Mouse (Mus musculus) spleen, adult 12 weeks (tissue): ENCODE results near the gene Ino80.

Experiments
- DNase-seq: peaks from one replicate; pipeline ENCODE4 v3.0.0; 2022; ENCODE audit warnings: low spot score

Gene Ino80

DNA sequence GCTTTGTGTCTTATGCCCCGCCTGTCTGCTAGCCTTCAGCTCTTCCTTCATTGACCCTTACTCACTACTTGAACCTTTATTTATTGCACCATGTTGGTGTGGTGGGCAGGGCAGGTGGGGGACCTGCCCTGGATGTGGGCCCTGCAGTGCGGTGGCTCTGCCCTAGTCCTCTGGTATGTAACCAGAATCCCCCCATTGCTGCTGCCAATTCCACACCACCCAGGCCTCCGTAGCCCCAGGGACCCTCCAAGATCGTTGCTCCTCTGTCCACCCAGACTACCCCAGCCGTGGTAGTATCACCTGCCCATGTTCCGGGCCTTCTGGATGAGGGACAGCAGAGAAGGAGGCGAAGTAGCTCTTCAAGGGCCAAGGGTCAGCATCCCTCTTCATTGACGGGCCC lies 123.8 kb downstream of the Ino80 start:
- DNase-seq, result no peak

DNA sequence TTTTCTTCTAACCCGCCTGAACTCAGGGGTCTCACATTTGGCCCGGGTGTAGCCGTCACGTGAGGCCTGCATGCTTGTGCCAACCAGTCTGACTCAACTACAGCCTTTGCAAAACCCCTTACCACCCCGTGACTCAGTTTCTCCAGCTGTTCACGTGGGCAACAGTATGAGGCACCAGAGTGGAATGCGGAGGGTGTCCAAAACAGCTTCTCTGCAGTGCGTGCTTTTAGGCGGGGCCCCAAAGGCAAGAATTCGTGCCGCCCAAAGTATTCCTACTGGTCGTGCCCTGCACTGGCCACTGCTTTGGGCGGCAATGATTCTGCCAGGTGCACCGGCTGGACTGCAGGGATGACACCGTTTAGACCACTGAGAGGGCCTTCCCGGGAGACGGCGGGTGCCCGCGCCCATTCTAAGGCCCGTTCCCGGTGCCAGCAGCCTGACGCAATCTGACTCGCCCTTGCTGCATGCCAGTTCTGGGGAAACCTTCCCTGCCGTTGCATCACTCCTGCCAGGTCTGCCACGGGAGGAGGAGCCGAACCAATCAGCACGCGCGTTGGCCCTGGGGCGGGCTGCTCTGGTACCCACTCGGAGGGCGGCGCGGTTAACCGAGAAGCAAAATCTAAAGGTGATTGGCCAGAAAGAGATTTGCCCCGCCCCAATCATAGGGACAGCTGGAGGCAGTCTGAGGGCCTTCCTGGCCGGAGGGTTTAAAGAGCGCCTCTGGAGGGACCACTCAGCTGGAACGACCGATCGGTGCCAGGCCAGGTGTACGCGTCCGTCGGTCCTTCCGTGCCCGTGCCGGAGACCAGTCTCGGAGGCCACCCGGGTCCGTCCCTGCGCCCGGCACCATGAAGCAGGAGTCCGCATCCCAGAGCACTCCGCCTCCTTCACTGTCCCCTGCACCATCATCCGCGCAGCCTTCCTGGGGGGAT lies 126.7 kb downstream of the Ino80 start, which contains the start of gene Chac1:
TSS of gene Chac1 (plus strand) at position 675 of the 932 bp plus-strand sequence.
- peak; percentile 51 for DNase-seq

DNA sequence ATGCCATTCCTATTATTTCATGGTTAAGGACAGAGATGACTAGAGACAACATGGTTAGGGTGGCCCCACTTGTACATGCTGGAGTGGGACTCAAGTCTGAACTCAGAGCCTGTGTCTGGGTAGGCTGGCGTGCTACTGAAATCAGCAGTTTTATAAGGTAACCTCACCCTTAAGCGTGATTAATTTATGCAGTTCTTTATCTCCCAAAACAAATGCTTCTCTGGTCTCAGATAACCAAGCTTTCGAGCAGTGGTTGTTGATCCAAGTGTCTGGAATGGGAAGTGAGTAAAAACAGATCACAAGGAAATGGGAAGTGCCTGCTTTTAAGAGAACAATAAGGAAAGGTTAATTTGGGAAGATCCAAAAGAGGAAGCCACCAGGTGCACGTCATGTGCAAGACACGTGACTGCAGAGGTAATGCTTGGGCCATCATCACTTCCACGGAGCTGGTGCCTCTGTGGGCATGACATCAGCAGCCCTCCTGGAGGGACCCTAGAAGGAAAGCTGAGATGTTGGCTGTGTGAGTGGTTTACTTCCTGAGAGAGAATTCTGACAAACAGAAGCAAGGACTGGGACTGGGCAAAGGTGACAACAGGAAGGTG lies 132.8 kb downstream of the Ino80 start:
- DNase-seq, result no peak

DNA sequence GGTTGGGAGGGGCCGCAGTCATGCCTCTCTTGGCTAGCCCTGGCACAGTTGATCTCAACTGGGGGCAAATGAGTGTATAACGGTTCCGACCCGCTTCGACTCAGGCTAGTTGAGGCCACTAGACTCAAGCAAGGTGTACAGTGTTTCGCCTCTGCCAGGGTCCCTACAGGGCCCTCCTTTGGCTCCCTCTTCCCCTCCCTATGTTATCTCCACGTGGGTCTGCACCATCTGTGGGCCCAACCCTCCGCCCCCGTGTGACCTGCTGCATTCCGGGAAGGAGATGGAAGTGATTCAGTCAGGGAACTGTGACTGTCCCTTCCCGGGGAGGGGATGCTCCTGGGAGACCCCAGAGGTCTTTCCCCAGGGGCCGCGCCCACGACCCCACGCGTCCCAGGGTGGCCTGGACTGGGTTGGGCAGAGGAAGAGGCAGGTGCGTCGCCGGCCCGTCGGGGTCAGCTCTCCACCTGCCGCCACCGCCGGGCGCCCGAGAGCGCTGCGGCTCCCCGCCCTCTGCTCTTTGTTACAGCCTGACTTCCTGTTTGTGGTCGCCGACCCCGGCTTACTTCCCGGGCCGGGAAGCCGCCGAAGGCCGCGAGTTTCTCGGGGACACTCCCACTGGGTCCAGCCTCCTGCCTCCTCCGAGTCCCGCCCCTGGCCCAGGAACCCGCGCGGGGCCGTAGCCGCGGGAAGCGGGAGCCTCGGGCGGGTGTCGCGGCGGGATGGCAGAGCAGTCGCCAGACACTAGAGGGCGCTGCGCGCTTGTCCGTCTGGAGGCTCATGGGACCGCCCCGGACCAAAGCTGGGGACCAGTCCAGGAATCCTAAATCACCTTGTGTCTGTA lies 139.8 kb downstream of the Ino80 start:
- DNase-seq, result peak; percentile 72

DNA sequence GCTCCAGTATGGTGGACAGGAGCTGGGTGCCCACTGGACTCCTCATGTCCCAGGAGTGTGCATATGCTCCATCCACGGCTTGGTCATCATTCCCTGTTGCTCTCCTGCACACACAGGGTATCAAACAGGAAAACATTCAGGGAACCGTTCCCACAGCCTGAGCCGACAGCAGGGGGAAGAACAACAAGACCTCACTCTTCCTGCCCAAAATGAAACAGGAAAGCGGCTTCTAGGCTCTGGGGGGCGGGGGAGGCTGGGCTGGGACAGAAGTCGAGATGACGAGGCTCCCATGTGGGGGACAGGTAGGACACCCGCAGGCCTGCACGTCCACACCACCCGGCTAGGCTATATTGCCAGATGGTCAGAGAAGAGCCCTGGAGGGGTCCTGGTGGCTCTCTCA lies 141.0 kb downstream of the Ino80 start:
- DNase-seq, result no peak

DNA sequence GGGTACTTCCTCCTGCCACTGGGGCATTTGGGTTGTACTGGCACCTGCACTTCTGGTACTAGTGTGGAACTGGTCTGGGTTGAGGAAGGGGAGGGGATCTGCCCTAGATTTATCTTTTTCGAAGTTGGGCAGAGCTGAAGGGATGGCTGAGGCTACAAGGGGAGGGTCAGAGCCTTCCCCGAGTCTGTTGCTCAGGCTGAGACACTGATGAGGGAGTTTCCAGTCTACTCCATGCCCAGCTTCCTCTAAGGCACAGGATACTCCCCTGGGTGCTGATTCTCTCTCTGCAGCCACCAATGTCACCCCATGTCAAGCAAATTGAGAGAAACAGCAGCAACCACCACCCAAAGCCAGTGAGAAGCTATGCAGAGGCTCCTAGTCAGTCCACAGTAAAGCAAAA lies 141.5 kb downstream of the Ino80 start:
- no peak for DNase-seq

DNA sequence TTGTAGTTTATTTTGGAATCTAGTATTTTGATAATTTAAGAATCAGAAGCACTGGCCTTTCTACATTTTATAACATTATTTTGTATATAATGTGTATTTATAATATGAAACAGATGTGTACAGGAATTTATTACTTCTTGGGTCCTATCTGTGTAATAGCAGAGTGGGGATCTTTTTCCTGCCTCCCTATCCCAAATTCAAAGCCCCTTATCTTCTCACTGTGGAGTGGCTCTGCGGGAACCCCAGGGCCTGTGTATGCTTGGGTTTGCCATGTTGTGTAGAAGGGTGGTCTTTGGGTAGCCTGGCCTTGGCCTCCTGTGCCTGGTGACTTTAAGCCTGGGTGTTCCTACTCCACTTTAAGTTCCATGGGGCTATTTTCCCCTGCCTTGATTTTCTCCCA lies 142.0 kb downstream of the Ino80 start:
- no peak for DNase-seq

DNA sequence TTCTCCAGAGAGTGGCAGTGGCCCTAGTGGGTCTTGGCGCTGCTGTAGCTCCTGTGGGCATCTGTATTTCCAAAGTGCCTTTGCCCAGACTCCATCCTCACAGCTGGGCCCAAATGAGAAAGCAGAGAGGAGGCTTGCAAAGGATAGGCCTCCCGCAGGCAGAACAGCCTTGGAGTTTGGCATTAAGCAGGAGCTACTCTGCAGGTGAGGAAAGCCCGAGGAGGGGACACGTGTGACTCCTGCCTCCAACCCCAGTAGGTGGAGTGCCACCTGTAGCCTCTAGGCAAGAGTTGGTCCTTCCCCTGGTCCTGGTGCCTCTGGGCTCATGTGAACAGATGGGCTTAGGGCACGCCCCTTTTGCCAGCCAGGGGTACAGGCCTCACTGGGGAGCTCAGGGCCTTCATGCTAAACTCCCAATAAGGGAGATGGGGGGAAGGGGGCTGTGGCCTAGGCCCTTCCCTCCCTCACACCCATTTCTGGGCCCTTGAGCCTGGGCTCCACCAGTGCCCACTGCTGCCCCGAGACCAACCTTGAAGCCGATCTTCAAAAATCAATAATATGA lies 142.4 kb downstream of the Ino80 start:
- no peak for DNase-seq

DNA sequence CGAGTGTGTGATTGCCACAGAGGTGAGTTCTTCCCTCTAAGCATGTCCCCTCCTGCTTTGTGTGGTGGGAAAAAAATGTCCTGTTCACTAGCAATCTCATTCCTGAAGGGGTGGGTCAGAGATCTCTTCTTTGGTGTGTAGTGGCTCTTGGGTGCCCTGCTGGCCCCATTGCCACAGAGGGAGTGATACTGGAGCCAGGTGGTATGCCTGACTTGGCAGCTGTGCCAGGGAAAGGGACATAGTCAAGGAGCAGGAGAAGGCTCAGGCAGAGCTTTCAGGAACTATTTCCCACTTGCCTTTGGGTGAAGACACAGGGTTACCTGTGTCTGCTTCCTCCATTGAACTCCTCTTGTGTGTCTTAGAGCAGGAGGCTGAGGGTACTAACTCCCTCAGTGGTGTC lies 143.4 kb downstream of the Ino80 start:
- DNase-seq, result no peak

DNA sequence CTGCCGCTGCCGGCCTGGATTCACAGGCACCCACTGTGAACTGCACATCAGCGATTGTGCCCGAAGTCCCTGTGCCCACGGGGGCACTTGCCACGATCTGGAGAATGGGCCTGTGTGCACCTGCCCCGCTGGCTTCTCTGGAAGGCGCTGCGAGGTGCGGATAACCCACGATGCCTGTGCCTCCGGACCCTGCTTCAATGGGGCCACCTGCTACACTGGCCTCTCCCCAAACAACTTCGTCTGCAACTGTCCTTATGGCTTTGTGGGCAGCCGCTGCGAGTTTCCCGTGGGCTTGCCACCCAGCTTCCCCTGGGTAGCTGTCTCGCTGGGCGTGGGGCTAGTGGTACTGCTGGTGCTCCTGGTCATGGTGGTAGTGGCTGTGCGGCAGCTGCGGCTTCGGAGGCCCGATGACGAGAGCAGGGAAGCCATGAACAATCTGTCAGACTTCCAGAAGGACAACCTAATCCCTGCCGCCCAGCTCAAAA lies 145.3 kb downstream of the Ino80 start:
- no peak for DNase-seq

DNA sequence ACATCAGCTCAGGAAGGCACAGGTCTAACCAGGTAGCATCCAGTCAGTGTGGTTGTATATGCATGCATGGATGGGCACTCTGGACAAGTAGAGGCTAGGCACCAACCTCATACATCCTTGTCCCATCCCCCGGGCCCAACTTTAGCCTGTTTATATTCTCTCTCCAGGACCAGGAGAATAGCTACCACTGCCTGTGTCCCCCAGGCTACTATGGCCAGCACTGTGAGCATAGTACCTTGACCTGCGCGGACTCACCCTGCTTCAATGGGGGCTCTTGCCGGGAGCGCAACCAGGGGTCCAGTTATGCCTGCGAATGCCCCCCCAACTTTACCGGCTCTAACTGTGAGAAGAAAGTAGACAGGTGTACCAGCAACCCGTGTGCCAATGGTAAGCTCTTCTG lies 146.7 kb downstream of the Ino80 start:
- no peak for DNase-seq

DNA sequence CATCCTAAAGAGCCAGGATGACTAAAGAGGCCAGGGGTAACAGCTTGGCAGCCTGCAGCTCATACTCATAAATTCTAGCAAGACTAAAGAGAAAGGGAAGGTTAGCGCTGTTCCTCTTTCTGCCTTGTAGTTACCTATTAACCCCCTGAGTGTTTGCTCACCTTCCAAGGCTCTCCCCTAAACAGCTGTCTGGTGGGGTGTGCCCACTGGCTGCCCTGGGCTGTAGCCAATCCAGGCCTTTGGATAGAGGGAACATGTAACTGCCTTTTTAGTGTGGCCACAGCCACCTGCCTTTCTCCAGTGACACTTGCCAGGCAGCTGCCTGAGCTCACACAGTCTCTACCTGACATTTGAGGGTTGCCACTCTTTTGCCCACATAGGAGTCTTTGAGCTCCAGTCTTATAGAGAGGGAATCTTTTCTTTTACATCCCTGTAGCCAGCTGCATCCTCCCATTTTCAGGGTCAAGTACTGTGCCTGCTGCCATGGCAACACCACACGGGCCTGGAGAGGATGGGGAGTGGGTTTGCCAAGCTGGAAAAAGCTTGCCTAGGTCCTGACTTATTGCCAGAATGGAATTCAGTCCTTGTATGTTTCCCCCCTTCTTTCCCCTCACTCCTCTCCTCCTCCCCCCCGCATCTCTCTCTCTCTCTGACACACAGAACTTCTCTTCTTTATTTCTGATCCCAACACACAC lies 148.2 kb downstream of the Ino80 start:
- no peak for DNase-seq

DNA sequence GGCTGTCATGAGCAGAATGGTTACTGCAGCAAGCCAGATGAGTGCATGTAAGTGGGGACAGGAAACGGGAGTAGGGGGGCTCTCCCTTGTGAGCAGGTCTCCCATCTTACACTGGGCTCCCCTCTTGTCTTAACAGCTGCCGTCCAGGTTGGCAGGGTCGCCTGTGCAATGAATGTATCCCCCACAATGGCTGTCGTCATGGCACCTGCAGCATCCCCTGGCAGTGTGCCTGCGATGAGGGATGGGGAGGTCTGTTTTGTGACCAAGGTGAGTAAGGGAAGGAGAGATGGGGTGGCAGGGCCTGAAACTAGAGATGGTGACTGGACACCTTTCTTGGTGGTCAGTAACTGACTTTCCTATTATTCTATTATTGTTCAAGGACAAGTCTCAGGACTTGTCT lies 148.9 kb downstream of the Ino80 start:
- no peak for DNase-seq

DNA sequence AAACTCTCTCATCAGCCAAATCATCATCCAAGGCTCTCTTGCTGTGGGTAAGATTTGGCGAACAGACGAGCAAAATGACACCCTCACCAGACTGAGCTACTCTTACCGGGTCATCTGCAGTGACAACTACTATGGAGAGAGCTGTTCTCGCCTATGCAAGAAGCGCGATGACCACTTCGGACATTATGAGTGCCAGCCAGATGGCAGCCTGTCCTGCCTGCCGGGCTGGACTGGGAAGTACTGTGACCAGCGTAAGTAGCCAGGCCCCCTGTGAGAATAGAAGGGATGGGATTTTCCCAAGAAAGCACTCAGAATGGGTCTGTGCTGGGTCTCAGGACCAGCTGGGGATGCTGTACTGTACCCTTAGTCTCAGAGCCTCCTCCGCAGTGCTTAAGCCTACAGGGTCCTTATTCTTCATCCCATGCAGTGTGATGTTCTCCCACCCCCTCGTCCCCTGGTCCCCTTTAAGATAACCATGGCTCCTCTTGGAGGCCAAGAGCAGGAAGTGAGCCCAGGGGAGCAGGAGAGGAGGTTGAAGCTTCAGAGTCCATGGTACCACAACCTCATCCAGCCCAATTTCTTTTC lies 149.5 kb downstream of the Ino80 start:
- DNase-seq, result no peak

DNA sequence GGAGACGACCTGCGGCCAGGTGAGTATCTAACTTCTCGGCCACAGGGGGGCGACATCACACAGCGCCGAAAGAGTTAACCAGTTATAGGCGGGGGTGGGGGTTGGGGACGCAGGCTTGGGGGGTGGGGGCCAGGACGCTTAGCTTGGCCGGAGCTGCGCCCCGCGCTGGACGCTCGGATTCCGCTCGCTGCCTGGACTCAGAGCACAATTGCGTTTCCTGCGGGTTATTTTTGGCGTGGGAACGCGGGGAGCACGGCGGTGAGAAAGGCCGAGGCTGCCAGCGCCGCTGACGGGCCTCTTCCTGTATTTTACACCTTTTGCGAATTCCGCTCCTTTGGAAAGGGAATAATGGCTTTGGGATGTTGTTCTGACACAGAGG lies 150.4 kb downstream of the Ino80 start:
- DNase-seq, result no peak

DNA sequence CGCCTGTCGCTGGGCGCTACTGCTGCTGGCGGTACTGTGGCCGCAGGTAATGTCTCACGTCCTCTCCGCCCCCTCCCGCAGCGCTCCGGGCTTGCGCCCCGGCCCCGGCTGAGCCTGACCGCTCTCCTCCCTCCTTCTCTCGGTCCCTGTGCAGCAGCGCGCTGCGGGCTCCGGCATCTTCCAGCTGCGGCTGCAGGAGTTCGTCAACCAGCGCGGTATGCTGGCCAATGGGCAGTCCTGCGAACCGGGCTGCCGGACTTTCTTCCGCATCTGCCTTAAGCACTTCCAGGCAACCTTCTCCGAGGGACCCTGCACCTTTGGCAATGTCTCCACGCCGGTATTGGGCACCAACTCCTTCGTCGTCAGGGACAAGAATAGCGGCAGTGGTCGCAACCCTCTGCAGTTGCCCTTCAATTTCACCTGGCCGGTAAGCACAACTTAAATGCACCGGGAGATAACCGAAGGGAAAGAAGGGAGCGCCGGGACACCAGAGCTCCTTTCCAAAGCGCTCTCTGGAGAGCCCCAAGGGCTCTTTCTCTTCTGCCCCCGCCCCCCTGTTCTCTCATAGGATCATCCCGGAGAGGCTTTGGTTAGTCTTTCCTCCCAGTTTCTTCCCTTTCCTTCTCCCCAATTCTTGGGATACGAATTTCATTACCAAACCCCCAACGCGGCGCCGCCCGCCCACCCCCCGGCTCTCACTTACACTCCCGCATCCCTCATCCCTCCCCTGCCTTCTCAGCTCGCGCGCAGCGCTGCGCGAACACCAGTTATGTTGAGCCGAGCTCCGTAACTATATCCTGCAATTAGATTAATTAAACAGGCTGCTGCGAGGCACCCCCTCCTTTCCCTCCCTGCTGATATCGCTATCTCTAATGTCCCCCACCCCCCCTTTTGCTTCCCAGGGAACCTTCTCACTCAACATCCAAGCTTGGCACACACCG lies 151.1 kb downstream of the Ino80 start:
- no peak for DNase-seq

DNA sequence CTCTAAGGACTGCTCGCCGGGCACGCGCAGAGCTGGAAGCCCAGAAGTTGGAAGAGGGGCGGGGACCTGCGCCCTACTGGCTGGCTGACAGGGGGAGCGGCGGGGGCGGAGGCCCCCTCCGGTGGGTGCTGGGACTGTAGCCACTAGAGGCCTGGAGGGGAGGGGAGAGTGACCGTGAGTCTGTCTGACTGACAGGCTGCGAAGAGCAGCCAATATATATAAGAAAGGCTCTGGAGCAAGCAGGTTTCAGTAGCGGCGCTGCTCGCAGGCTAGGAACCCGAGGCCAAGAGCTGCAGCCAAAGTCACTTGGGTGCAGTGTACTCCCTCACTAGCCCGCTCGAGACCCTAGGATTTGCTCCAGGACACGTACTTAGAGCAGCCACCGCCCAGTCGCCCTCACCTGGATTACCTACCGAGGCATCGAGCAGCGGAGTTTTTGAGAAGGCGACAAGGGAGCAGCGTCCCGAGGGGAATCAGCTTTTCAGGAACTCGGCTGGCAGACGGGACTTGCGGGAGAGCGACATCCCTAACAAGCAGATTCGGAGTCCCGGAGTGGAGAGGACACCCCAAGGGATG lies 151.8 kb downstream of the Ino80 start, which contains the start of gene Dll4:
TSS of gene Dll4 (plus strand) at position 217 of the 576 bp plus-strand sequence.
- no peak for DNase-seq

DNA sequence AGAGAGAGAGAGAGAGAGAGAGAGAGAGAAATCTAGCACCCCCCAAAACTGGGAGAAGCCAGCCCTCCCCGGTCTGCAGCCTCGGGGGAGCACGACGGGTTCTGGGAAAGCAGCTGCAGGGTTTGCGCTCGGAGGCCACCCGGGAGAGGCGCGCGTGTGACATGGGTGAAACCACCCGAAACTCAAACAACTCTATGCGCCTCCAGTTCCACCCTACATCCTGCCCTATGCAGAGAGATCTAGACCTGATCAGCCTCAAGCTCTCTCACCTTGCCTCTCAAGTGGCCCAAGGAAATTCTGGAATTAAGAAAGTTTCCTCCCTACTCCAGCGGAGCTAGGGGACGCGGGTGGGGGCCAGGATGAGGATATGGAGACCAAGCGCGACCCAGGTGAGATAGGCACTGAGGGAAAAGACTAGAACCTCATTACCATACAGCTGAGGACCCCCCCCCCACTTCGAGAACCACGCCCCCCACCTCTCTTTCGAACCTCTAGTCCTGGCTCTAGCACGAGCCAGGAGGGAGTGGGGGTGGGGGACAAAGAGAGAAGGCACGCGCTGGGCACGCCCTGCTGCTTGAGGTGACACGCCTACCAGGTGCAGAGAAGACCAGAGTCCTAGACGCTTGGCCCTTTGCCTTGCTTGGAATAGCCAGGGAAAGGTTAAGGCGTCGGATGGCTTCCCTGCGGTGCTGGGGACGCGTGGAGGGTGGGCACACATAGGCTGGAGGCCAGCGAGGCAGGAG lies 152.7 kb downstream of the Ino80 start:
- DNase-seq, result no peak
